Mouse (Mus musculus): ENCODE data around the gene Lag3.

Lag3 gene

DNA sequence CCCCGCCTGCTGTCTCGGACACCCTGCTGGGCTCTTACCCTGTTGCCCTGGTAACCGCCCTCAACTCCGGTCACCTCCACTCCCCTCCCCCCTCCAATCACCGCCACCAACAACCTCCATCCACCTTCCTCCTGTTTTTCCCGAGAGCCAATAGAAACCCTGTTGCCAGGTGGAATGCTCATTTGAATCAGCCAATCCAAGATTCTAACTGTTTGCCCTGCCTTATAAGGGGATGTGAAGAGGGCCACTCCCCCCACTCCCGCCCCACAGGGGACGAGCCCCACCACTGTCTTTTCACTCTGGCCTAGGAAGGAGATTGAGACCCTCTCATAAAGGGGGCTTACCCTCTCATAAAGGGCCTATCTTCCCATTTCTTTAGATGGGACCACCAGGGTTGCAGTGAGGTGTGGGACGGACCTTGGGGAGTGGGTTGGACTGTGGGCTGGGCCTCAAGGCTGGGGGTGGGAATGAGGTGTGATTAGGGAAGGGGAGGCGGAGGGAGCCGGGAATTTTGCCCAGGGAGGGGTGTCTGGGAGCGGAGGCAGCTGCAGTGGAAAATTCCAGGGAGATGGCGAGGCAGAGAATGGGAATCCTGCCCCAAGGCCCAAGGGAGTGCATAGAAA, 8.3 kb upstream of the Lag3 start, which contains the start of gene Ptms:
Ptms (minus strand) TSS at position 409 of the 623 bp plus-strand sequence.
- DNase-seq (ENCODE audit: low spot score), result peak; percentile 93

DNA sequence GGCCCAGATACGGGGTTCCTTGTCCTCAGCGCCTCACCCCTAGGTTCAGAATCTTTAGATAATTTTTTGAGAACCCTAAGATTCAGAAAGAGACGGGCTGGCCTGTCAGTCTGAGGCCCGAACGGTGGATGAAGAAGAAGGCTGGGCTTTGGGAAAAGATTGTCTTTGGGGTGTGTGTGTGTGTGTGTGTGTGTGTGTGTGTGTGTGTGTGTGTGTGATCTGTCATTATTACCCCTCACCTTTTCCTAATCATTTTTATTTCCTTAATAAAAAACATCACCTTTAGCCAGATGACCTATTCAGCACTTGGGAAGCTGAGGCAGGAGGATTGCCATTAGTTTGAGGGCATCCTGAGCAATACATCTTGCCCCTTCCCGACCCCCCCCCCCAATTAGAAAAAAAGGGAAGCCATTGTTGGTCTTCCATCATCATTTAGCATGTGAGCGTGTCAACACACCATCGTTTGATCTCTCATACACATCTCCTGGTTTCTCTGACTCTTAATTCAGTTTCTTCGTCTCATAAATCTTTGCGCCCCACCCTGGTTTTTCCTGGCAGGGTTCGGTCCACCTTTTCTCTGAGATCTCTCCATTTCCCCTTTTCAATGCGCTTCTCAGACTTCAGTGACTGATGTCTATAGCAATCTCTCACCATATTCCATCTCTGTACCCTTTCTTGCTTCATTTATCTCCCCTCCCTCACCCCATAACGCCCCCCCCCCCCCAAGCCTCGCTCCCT, 7.6 kb upstream of the Lag3 start:
- DNase-seq (ENCODE audit: low spot score), result no peak

DNA sequence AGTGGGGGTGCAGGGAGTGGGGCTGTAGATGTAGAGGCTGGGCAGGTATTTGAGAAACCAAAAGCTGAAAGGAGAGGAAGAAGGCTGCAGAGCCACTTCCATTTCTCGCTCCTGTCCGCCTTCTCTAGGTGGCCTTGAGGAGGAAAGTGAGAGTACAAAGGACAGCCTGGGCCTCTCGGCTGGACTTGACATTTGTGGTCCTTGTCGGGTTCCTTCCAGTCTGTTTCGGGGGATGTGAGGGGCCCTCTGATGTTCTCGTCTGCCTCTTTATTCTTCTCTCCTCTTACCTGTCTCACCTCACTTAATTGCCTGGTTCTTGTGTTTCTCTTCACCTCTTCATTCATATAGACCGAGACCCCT, 6.8 kb upstream of the Lag3 start:
- DNase-seq (ENCODE audit: low spot score), result no peak

DNA sequence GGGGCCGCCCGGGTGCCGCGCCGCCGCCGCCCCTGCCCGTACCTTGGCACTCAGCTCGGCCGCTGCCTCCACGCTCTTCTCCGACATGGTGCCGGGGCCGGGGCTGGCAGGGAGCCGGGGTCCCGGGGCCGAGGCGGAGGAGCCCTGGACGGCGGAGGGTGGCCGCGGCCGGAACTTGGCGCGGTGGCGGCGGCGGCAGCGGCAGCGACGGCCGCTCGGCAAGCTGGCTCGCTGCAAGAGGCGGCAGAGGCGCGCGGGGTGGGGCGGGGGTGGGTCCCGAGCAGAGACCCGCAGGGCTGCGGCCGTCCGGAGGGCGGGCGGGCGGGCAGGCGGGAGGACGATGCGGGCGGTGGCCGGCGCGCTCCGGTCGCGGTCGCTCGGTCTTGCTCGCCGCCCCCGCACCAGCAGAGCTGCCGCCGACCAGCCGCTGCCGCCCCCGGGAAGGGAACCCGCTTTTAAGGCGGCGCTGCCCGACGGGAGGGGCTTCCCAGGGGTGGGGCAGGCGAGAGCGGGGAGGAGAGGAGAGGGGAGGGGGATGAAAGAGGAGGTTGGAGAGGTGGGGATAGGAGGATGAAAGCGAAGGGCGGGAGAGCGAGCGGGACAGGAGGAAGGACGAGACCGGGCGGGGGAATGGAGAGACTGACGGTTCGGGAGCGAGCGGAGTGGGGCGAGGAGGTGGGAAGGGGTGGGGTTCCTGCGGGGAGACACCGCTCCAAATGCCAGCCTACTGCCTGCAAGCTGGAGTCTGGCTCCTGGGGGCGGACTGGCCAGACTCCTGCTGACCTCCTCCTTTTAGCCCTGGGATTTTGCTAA, 6.2 kb upstream of the Lag3 start:
- DNase-seq (ENCODE audit: low spot score), result peak; percentile 91

DNA sequence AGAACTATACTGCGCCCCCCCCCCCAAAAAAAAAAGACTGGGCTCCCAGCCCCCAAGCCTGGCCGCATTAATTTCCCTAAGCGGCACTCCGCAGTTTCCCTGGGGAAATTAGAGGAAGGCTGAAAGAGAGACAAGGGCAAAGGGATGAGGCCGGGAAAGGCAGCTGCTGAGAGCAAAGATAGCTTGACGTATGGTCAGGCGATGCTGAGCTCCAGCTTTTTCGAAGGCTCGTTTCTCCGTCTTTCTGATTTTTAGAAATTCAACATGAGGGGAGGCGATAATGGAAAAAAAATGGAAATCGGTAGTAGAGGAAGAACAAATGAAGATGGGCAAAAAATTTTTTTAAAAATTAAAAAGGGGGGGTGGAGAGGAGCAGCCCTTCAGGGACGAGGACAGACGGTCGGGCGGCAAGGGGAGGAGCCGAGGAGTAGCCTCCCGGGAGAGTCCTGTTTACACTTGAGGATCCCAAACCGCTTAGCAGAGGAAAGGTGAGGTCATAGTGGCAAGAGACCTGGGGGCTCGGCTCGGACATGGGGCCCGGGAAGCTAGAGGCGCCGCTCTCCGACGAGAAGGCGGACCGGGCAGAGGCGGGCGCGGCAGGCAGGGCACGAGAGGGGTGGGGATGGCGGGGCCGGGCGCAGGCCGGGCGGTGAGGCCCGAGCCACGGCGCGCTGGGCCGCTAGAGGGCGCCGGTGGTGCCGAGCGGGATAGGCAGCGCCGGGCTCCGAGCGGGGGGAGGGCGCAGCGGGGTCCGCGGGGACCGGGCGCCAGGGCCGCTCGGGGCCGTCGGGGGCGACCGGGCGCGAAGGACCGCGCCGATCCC, 5.4 kb upstream of the Lag3 start:
- peak; percentile 93 for DNase-seq (ENCODE audit: low spot score)

DNA sequence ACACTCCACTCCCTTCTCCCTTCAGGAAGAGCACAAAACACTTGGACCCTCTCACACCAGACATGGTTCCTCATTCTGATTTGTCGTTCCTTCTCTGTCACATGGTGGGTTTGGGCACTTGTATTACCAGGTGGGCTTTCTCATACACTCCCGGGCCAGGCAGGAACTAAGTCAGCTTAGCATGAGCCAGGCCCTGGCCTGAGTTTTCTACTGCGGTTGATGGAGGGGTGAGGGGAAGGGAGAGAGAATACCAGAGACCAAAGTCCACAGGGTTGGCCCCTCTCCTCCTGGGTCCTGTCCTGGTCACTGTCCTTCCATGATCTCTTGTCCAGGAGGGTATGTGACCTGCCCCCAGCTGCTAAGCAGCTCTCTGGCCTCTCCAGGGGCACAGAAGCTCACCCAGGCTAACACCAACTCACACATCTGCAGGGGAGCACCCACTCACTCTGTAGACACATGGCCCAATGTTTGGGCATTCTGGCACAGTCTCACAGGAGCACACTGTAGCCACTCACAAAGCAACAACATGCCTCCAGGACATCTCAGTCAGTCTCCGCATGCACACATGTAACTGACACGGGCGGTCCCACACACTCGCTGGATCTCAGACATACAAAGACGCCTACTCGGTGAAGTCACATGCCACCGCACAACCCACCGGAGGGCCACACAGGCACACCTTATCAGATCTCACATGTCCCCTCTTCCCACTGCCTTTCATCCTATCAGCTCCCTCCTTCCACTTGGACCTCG, 4.6 kb upstream of the Lag3 start:
- peak; percentile 77 for DNase-seq (ENCODE audit: low spot score)

DNA sequence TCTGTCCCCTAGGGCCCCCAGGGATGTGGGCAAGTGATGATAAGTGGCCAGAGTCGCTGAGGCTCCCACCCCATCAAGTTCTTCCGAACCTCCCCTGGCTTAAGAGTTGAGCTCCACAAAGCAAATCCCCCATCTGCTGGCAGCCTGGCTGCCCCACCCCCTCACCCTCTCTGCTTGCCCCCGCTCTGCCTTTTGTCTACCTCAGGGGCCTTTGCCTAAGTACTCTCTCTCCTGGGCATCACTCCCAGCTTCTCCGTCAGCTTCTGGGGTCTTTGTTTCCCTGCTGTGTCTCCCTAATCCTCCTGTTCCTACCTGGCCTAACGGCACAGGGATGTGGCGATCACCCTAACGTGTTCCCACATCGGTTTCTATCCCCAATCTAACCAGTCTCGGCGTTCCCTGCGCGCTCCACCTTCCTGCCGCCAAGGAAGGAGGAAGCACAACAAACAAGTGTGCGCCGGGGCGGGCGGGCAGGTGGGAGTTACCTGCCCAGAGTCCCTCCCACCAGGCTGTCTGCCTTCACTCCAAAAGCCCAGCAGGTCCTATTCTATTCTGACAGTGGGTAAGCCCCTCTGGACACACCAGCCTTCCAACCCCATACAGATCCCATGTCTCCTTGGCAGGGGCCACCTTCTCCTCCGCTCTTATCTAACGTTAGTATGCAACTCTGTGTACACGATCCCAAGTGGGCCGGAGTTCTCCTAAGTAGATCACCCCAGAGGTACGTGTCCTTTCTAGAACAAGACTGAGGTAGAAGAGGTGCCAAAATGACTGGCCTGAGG, 3.8 kb upstream of the Lag3 start:
- peak; percentile 46 for DNase-seq (ENCODE audit: low spot score)

DNA sequence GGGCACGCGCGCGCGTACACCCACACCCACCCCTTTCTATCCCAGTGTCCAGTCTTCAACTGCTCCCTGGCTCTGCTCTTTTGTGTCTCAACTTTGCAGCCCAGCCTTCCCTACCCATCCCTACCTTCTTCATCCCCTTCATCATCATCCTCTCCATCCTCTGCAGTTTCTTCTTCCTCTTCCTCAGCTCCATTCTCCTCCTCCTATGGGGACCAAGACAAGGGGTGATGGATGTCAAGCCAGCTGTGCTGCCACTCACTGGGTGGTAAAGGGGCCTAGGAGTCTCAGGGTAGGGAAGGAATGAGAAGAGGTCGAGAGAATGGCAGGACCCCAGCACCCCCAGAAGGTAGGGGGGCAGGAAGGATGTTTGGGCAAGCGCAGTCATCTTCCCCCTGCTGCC, 3.0 kb upstream of the Lag3 start:
- DNase-seq (ENCODE audit: low spot score), result no peak

DNA sequence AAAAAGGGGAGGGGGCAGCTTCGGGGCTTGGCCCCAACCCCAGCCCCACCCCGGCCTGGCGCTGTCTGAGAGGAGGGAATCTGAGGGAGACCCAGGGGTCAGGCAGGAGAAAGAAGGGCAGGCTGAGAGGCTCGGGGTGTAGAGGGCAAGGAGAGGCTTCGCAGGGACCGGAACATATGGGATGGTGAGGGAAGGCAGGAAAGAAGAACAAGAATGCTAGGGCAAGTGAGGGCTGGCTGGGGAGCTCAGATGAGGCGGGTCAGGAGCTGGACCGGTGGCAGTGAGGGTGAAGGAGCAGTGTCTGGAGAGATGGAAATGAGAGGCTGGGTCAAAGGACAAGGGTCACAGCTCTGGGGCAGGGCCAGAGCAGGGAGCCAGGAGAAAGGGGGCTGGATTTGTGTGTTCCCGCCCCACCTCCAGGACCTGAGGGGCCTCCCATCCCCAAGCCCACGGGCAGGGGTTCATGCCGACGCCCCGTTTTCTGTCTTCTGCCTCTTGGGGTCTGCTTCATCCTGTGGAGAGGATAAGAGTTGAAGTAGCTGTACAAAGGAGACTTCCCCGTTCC, 2.3 kb upstream of the Lag3 start:
- DNase-seq (ENCODE audit: low spot score), result no peak

DNA sequence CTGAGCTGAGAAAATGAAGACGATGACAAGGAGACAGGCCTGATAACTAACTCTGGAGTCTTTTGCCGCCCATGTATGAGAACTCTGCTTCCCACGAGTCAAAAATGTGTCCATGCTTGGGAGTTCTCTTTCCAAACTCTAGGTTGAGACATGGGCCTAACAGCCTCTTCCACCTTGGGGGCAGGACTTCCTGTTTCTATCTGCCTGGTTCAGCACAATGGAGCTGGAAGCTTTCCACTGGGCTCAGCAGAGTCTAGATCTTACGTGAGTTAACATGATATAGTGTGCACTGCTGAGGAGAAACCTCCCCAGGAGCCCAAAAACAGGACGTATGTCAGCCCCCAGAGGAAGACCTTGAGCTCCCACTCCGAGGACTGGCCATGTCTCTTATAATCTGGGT, 1.7 kb upstream of the Lag3 start:
- DNase-seq (ENCODE audit: low spot score), result no peak

DNA sequence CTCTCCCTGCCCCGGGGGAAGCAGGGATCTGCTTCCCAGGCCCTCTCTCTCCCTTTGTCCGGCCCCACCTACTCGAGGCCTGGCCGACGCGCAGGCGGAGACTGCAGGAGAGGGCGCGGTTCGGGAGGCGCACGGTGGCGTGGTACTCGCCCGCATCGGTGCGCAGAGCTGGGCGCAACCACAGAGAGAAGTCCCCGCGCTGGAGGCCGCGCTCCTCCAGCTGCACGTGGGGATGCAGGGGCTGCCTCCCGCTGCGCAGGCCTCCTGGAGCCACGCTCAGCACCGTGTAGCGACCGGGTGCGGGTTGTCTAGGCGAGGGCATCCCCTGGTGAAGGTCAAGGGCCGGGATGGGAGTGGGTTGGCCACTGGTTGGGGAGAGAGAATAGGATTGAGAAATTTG, 1.5 kb downstream of the Lag3 start:
- DNase-seq (ENCODE audit: low spot score), result no peak

DNA sequence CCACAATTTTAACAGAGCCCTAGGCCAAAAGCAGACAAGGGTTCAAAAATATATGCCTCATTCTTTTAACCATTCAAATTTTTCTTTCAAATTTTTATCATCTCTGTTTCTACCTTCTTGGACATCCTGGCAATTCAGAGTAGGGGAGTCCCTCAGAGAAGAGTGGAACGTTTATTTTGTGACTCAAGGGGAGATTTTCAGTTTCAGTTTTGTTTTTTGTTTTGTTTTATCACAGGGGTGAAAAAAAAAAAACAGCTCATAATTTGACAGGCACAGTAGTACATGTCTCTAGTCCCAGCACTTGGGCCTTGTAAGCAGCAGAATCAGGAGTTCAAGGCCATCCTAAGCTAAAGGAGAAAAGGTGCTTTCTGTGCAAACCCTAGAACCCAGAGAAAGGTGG, 3.7 kb downstream of the Lag3 start:
- no peak for DNase-seq (ENCODE audit: low spot score)

DNA sequence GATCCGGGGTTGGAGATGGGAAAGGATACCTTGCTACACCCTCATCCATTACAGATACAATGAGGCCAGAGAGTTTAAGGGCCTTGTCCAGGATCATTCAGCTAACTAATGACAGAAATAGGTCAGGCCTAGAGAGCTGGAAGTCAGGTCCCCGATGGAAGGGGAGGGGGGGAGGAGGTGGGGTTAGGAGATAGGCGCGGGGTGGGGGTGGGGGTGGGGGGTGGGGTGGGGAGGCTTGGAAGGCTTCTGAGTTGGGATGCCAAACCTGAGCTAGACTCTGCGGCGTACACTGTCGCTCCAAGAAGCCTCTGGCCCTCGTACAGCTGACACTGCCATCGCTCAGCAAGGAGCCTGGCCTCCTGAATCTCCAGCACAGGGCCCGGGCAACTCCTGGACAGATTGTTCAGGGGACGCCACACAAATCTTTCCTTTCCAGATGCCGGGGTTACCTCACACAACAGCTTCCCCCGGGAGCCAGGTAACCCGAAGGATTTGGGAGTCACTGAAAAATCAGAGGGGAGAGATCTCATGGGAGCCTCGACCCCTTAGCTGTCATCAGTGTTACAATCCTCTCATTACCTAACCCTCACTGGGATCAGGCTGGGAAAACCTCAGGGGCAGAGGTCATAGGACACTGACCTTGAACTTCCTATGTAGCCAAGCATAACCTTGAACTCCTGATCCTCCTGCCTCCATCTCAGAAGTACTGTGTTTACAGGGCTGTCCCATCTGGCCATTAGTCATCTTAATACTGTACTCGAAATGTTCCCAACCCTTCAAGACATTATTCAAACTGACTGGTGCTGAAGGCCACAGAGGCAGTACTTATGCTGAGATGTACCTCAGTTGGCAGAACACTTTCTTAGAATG, 6.3 kb downstream of the Lag3 start:
- DNase-seq (ENCODE audit: low spot score), result no peak

DNA sequence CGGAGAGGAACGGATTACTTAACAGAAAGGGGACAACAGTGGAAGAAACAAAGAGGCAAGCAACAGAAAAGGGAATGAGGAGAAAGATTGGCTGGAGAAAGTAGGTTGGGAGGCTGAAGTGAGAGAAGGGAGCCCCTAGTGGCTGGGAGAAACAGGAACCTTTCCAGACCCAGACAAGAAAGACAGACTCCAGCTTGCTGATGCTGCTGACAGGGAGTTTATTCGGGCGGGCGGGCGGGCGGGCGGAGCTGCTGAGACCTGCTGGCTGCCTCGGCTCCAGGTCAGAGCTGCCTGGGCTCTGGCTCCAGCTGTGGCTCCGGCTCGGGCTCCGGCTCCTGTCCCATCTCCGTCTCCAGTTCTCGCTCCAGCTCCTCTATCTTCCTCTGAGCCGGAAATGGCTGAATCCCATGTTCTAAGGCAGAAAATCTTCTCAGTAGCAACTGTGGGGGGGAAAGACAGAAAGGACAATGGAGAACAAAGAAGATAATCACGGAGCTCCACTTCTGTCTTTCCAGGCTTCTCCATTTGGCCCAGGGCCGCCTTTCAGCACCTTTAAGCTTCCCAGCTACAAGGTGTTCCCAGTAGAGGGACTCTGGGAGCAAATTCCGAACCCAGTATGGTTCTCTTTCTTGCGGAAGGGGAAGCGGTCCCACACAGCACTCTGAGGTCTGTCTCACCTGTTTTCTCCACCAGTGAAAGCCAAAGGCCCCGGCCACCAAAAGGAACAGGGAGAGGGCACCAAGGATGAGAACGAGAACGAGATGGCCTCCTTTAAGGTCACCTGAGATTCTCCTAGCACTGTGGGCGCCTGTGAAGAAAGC, 7.1 kb downstream of the Lag3 start:
- DNase-seq (ENCODE audit: low spot score), result peak; percentile 84

DNA sequence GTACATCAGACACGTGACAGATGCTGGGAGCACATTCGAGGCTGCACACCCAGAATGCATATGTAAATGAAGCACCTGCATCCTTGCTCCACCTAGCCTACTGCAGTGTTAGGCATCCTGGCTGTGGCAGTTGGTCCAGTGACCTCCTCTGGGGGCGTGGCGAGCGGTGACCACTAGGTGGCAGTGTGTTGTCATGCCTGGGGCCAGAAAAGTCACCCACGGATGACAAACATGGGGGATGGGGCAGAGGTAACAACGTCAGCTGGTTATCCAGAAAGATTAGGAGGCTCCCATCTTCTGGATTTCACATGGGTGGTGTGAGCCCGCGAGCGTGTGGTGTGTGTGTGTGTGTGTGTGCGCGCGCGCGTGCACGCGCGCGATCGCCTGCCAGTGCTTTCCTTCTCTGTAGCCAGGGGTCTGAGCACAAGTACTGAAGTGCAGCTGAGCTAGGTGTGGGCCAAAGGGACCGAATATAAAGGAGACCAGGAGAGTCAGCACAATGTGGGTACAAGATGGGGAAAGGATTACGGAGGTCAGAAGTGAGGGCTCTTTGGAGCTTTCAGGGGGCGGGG, 7.8 kb downstream of the Lag3 start:
- DNase-seq (ENCODE audit: low spot score), result peak; percentile 95

DNA sequence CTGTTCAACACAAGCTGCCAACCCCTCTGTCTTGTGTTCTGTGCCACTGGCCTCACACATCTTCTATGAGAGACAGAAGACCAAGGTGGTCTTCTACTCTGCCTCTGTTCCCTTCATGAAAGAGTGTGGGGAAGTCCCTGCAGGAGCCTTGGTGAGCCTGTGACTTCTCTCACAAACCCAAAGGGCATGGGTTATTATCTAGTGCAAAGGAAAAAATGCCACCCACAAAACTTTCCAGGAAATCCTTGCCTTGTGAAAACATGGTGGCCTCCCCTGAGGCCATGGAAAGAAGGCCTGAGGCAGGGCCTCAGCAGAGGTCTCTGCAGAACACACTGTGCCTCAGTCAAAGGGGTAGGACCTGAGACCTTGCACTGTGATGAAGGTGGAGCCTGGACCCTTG, 9.7 kb downstream of the Lag3 start:
- no peak for DNase-seq (ENCODE audit: low spot score)

DNA sequence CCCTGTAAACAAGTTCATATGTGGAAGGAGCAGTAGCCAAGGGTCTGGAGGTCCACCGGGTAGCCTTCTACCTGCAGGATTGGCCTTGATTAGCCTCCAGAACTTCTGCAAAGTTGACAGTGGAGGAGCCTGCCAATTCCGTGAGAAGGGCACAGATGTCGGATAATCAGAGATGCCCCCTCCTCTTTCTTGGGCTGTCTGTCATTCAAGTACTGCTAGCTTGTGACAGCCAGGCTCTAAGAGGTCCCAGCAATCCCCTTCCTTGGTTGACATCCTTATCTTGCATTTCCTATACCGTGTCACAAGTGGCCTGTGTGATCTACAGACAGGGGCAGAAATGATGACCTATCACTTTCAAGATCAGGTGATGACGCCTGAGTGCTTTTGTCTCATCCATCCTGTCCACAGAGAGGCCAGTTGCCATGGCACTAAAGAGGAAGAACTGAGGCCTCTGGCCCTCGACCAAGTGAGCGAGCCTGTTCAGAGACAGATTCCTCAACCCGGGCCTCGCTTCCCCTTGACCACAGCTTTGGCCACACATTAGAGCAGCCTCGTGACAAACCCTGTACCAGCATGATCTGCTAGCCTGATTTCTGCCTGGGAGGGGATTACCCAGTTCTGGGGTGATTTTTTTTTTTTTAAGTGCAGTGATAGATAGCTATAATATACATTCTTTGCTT, 10.6 kb downstream of the Lag3 start:
- DNase-seq (ENCODE audit: low spot score), result peak; percentile 73
